Mouse (Mus musculus): ENCODE measurements around the gene Nlgn2.

Nlgn2 gene

DNA sequence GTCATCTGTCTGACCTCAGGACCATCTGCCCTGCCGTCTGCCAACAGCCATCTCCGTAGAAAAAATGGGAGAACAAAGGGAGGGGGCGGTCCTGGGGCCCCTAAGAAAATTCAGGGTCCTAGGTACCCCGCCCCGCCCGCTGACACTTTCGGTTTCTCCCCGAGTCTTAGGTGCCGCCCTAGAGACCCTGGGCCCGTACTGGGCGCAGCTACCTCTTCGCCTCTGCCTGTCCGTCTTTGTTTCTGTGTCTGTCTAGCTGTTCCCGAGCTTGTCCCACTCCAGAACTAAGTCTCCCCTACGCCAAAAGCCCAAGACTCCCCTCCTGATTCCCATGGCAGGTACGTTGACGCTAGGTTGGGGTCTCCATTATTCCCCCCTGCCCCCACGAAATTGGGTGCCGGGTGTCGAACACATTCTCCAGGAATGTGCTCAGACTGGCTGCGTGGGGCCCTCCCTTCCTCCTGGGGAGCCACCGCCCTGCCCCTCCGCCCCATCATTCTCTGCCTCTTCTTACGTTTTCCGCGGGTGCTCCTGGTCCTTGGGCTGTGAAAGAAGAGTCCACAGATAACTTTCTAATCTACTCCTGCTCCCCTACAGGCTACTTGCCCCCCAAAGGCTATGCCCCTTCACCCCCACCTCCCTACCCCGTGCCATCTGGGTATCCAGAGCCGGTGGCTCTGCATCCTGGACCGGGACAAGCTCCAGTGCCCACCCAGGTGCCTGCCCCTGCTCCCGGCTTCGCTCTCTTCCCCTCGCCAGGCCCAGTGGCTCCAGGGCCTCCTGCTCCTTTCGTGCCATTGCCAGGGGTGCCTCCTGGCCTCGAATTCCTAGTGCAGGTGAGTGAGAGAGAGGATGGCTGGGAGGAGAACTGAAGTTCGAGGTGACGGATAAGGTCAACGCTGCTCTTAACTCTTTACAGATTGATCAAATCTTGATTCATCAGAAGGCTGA is 9.4 kb upstream of the Nlgn2 start:
- no peak for TF ChIP-seq GATA4 (IDR thresholded peaks at IDR 0.05; ENCODE audit: insufficient replicate concordance, low read length)

GRCm38 (mm10) chr11:69846198-69846680 is 8.7 kb upstream of the Nlgn2 start, which contains the start of gene Plscr3:
TSS of gene Plscr3 (plus strand) at chr11:69846376.
- peak; percentile 30; the same call in 1 of the 2 replicates for TF ChIP-seq GATA4 (IDR thresholded peaks at IDR 0.05; ENCODE audit: insufficient replicate concordance, low read length)

- no peak for TF ChIP-seq GATA4 (IDR thresholded peaks at IDR 0.05; ENCODE audit: insufficient replicate concordance, low read length)
These were observed 1.1 kb upstream of the Nlgn2 start for GRCm38 (mm10) chr11:69838714-69839104.

DNA sequence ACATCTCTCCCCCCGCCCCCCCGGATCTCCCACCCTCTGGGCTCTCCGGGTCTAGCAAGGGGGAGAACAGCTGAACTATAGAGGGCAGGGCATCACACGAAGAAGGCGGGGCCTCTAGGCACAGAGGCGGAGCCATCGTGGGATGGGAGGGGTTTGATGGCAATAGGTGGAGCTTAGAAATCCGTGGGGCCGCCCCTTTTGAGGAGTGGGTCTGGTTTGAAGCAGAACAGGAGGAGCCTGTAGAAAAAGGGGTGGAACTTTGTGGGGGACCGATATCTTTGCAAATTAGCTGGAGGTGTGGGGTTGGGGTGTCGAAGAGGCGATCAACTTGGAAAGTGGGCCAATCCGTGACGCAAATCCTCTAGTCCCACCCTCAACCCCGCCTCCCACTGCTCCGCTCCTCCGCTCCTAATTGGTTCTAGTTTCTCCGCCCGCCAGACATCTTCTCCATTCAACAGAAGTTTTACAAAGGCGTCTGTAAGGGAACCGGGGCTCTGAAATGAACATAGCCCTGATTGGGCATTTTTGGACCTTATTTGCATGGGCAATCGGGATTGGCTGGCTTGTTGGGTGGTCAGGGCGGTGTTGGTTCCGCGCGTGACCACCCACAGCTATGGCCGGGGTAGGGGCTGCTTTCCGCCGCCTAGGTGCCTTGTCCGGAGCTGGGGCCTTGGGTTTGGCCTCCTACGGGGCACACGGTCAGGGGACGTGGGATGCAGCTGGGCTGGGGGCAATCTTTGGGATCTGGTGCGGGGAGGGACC is 549 bp upstream of the Nlgn2 start, which contains the start of gene Tmem256:
TSS of gene Tmem256 (plus strand) at position 563 of the 762 bp plus-strand sequence.
- peak; percentile 40; the same call in 1 of the 2 replicates for TF ChIP-seq GATA4 (IDR thresholded peaks at IDR 0.05; ENCODE audit: insufficient replicate concordance, low read length)

- no peak for TF ChIP-seq GATA4 (IDR thresholded peaks at IDR 0.05; ENCODE audit: insufficient replicate concordance, low read length)
These were observed 644 bp downstream of the Nlgn2 start for GRCm38 (mm10) chr11:69836703-69837576.

GRCm38 (mm10) chr11:69835966-69836335 is 1.6 kb downstream of the Nlgn2 start:
- TF ChIP-seq GATA4 (IDR thresholded peaks at IDR 0.05; ENCODE audit: insufficient replicate concordance, low read length) = no peak

DNA sequence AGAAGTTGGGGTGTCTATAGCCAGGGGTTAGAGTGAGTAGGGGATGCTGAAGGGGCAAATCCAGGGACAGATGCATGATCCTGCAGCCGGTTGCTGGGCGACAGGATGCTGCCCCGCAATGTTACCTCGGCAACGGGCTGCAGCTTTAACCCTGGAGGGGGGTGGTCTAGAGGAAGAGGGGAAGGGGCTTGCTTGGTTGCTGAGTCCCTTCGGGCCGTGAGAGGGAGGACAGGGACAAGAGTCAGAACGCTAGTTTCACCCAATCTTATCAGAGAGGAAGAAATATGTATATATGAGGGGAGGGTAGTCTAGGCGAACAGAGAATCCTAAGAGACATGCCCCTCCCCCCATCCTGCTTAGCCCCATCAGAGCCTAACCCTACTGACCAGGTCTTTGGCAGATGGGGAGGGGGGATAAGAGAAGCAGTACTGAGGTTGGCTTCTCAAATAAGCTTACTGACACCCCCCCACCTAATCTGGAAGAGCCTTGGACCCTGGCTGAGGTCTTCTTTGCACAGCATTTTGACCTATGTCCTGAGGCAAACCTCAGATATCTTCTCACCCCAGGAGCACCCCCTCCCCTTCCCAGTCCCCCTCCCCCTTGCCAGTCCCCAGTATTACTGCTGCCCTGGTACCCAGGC is 2.1 kb downstream of the Nlgn2 start:
- TF ChIP-seq GATA4 (IDR thresholded peaks at IDR 0.05; ENCODE audit: insufficient replicate concordance, low read length) = no peak

DNA sequence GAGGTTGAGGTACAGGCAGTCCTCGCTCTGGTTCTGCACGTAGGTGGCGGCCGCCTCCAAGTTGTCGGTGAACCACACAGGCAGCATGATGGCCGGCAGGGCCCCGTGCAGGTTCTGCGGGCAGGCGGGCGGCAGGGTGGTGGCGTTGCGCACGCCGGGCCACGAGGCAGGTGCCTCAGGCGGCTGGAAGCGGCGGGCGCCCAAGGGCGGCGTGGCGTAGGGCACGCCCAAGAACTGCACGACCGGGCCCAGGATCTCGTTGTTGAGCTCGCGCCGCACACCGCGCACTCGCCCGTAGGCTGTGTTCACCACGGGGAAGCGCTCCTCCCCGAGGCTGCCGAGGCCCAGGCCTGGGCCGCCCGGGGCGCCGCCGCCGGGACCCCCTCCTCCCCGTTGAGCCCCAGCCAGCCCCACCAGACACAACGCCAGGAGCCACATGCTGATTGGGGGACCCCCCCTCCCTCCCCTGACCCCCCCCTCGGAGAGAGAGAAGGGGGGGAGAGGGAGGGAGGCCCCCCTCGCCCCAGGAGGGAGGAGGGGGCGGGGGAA is 3.5 kb downstream of the Nlgn2 start:
- no peak for TF ChIP-seq GATA4 (IDR thresholded peaks at IDR 0.05; ENCODE audit: insufficient replicate concordance, low read length)

DNA sequence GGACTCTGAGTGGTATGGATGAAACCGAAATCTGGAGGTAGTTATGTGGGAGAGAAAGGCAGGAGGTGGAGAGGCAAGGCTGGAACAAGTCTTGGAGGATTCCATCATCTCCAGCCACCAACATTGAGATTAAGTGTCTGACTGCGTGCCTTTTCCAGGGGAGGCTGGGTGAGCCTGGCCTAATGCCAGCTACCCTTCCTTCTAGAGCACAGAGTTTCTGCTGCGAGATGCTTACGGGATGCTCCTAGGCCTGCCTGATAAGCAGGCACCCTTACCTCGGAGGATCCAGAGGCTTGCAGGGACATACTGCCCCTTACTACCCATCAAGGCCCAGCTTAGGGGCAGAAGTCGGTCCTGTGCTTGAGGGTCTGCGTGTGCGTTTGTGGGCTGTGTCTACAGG is 4.0 kb downstream of the Nlgn2 start:
- no peak for TF ChIP-seq GATA4 (IDR thresholded peaks at IDR 0.05; ENCODE audit: insufficient replicate concordance, low read length)

DNA sequence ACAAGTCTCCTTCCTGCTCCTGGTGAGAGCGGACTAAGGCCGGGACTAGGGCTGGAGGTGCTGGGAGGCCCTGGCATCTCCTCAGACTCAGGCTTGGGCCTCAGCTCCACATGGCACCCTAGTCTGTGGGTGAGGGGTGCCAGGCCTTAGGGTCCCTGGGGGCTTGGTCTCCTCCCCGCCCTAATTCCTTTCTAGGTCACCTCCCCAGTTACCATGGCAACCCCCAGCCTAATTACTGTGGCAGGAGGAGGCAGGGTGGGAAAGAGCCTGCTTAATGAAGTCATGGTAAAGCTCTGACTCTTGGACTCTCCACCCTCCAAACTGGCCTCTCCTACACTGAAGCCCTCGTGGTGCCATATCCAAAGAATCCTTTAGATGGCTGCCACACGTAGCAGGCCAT is 8.8 kb downstream of the Nlgn2 start:
- TF ChIP-seq GATA4 (IDR thresholded peaks at IDR 0.05; ENCODE audit: insufficient replicate concordance, low read length) = no peak

DNA sequence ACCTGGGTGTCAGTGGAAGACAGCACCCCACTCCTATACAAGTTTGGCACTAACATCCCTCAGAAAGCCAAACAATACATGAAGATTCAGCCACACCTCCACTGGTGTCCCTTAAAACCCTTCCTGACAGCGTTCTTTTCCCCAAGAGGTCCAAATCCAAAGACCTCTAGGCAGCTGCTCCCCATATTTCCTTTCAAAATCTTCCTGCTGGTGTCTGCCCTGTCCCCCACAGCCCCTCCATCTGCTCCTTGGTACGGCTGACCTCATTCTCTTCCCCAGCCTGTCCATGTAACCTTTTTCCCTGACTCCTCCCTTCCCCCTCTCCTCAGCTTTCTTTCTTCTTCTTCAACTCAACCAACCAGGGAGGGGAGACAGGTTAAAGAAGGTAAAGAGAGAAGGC is 14.1 kb downstream of the Nlgn2 start:
- no peak for TF ChIP-seq GATA4 (IDR thresholded peaks at IDR 0.05; ENCODE audit: insufficient replicate concordance, low read length)

DNA sequence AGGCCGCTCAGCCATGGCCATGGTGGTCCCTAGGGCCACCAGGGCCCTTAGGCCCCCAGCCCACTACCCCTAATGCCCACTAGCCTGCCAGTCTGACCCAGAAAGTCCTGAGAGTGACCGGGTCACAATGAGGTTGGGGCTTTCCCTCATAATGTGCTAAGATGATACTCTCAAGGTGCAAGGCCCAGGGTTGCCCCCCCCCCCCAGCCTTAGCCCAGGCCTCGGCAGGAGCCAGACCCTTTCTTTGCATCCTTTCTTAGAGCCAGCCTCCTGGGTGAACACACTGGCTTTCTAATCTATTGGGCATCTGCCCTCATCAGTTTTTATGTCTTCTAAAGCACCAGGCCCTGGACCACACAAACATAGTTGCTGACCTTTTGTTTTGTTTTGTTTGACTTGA is 15.5 kb downstream of the Nlgn2 start, which contains the start of gene Spem1:
TSS of gene Spem1 (minus strand) at position 101 of the 400 bp plus-strand sequence.
- no peak for TF ChIP-seq GATA4 (IDR thresholded peaks at IDR 0.05; ENCODE audit: insufficient replicate concordance, low read length)

DNA sequence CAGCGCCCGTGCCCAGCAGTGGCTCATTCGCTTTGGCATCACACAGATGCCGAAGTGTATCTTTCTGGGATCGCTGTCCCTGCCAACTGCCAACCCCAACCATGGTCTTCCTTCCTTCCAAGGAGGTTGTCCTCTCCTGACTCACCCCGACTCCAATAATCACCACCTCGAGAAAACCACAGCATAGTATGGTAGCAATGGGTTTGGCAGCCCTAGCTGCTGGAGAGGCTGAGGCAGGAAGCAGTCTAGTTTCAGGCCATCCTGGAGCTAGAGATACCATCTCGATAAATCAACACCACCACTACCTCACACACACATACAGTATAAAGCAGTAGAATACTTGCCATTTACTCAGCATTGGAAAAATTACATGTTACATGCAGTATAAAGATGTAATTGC is 18.7 kb downstream of the Nlgn2 start:
- TF ChIP-seq GATA4 (IDR thresholded peaks at IDR 0.05; ENCODE audit: insufficient replicate concordance, low read length) = no peak

DNA sequence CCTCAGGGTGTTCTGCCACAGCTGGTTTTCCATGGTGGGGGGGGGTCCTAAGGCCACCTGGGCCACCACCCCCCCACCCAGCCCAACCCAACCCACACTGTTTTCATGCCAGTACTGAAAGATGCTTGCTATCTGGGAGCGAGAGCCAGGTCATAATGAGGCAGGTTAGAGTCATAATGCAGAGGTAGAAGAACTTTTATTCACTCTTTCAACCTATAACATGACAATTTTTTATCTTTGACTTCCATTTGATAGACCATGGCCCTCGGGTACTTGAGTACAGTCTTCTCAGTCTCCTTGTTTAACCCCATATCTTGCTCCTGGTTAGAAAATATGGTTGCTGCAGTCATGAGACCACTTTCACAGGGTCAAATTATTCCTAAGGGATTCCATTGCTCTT is 19.2 kb downstream of the Nlgn2 start, which contains the start of gene Spem2:
TSS of gene Spem2 (minus strand) at position 101 of the 400 bp plus-strand sequence.
- TF ChIP-seq GATA4 (IDR thresholded peaks at IDR 0.05; ENCODE audit: insufficient replicate concordance, low read length) = no peak
